Mouse (Mus musculus): ENCODE measurements around the gene Nrp2. TPM values are rescaled to one million over a fixed set of nuclear protein-coding genes. Genes with fewer than 3 reads are reported as not detected.

Gene Nrp2
- polyA plus RNA-seq, 1 experiment, result 7.7 TPM

- no peak overlapping the region for H3K4me3 ChIP-seq (ENCODE audit: insufficient read depth, low read length)
- H3K27ac ChIP-seq (ENCODE audit: insufficient read depth, low read length), result no peak overlapping the region
- H3K4me1 ChIP-seq (ENCODE audit: control insufficient read depth, insufficient read depth, low read length), result peaks cover 8% of the 10 kb centered on the region
- TF ChIP-seq POLR2A (IDR thresholded peaks at IDR 0.05; ENCODE audit: extremely low read depth, insufficient read depth, low read length), result no peak
- TF ChIP-seq CTCF (IDR thresholded peaks at IDR 0.05; ENCODE audit: extremely low read depth, insufficient read depth, low read length), result no peak
These were observed 51.2 kb downstream of the Nrp2 start for GRCm38 (mm10) chr1:62754066-62754835.

DNA sequence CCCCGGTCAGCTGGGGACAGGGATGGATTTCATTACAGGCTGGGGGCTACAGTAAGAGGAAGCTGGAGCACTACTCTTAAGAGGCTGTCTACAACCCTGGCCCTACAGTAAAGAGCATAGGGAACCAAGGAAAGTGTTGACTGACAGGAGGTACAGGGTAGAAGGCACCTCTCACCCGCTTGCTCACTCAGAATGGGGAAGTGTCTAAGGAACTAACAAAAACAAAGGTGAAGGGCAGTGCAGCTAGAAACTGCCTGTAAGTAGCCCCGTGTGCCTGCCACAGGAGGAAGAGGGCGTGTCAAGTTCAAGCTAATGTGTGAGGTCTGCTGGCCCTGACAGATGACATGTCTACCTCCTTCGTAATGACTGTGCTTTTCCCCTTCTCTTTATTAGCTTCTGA lies 57.0 kb downstream of the Nrp2 start:
- no peaks in the 10 kb centered on the region; the same call in 1 of the 2 replicates for H3K4me1 ChIP-seq (ENCODE audit: control insufficient read depth, insufficient read depth, low read length)
- no peak for TF ChIP-seq CTCF (IDR thresholded peaks at IDR 0.05; ENCODE audit: extremely low read depth, insufficient read depth, low read length)
- TF ChIP-seq POLR2A (IDR thresholded peaks at IDR 0.05; ENCODE audit: extremely low read depth, insufficient read depth, low read length), result no peak
- no peak overlapping the region for H3K27ac ChIP-seq (ENCODE audit: insufficient read depth, low read length)
- no peak overlapping the region for H3K4me3 ChIP-seq (ENCODE audit: insufficient read depth, low read length)

DNA sequence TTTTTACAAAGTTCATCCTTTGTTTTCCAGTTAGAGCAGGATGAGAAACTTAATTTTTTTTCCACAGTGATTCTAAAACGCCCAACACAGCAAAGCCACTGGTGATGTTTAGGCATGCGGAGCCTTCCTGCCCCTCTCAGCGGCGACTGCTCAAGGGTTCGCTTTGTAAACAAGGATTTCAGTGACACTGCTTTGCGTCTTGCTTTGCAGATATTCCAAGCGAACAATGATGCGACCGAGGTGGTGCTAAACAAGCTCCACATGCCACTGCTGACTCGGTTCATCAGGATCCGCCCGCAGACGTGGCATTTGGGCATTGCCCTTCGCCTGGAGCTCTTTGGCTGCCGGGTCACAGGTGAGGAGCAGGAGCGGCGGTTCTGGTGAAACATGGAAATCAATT lies 57.5 kb downstream of the Nrp2 start:
- H3K4me3 ChIP-seq (ENCODE audit: insufficient read depth, low read length), result no peak overlapping the region
- no peak overlapping the region for H3K27ac ChIP-seq (ENCODE audit: insufficient read depth, low read length)
- TF ChIP-seq CTCF (IDR thresholded peaks at IDR 0.05; ENCODE audit: extremely low read depth, insufficient read depth, low read length) (no peak), POLR2A (IDR thresholded peaks at IDR 0.05; ENCODE audit: extremely low read depth, insufficient read depth, low read length) (no peak)
- H3K4me1 ChIP-seq (ENCODE audit: control insufficient read depth, insufficient read depth, low read length), result no peaks in the 10 kb centered on the region; the same call in 1 of the 2 replicates

GRCm38 (mm10) chr1:62763779-62764178 lies 60.7 kb downstream of the Nrp2 start:
- H3K4me3 ChIP-seq (ENCODE audit: insufficient read depth, low read length), result no peak overlapping the region
- H3K4me1 ChIP-seq (ENCODE audit: control insufficient read depth, insufficient read depth, low read length), result no peaks in the 10 kb centered on the region
- no peak overlapping the region for H3K27ac ChIP-seq (ENCODE audit: insufficient read depth, low read length)
- TF ChIP-seq CTCF (IDR thresholded peaks at IDR 0.05; ENCODE audit: extremely low read depth, insufficient read depth, low read length) (no peak), POLR2A (IDR thresholded peaks at IDR 0.05; ENCODE audit: extremely low read depth, insufficient read depth, low read length) (no peak)

DNA sequence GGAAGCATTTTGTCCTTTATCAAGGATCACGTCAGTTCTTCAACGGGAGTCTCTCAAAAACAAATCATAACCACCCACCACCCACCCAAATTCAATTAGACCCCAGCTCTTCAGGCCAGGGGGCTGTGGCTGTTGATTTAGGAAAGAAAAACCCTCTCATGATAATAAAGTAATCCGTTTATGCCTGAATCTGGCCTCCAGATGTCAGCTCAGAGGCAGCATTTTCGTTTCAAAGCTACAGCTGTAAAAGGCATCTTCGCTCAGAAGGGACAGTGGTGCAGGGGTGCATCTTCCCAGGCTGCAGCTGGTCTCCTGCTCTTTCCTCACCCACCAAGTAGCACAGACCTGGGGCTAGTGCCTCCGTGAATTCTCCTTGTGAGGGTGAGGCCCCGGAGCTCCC lies 62.1 kb downstream of the Nrp2 start:
- H3K4me3 ChIP-seq (ENCODE audit: insufficient read depth, low read length), result no peak overlapping the region
- H3K27ac ChIP-seq (ENCODE audit: insufficient read depth, low read length), result no peak overlapping the region
- H3K4me1 ChIP-seq (ENCODE audit: control insufficient read depth, insufficient read depth, low read length), result no peaks in the 10 kb centered on the region
- TF ChIP-seq POLR2A (IDR thresholded peaks at IDR 0.05; ENCODE audit: extremely low read depth, insufficient read depth, low read length), result no peak
- TF ChIP-seq CTCF (IDR thresholded peaks at IDR 0.05; ENCODE audit: extremely low read depth, insufficient read depth, low read length), result no peak

DNA sequence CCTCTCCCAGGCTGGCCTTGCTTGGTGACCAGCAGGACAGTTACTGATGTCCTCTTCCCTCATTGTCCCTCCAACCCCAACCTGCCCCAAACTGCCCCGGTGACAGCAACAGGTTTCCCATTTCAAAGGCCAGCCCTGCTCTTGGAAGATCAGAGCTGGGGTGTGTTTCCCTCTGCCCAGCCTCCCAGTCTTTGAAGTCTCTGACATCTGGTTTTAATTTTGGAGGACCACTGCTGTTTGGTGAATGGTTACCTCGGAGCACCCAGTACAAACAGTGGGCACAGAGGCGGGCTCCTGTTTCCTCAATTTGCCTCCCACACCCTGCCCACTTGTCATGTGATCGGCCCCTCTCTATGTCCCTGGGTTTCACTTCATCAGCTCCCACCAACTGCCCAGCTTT lies 63.7 kb downstream of the Nrp2 start:
- H3K27ac ChIP-seq (ENCODE audit: insufficient read depth, low read length), result no peak overlapping the region
- TF ChIP-seq POLR2A (IDR thresholded peaks at IDR 0.05; ENCODE audit: extremely low read depth, insufficient read depth, low read length) (no peak), CTCF (IDR thresholded peaks at IDR 0.05; ENCODE audit: extremely low read depth, insufficient read depth, low read length) (no peak)
- no peak overlapping the region for H3K4me3 ChIP-seq (ENCODE audit: insufficient read depth, low read length)
- no peaks in the 10 kb centered on the region for H3K4me1 ChIP-seq (ENCODE audit: control insufficient read depth, insufficient read depth, low read length)

GRCm38 (mm10) chr1:62767611-62768010 lies 64.5 kb downstream of the Nrp2 start:
- no peak for TF ChIP-seq CTCF (IDR thresholded peaks at IDR 0.05; ENCODE audit: extremely low read depth, insufficient read depth, low read length)
- TF ChIP-seq POLR2A (IDR thresholded peaks at IDR 0.05; ENCODE audit: extremely low read depth, insufficient read depth, low read length), result no peak
- Histone ChIP-seq H3K4me3 (ENCODE audit: insufficient read depth, low read length) (no peak overlapping the region), H3K27ac (ENCODE audit: insufficient read depth, low read length) (no peak overlapping the region), H3K4me1 (ENCODE audit: control insufficient read depth, insufficient read depth, low read length) (no peaks in the 10 kb centered on the region)

DNA sequence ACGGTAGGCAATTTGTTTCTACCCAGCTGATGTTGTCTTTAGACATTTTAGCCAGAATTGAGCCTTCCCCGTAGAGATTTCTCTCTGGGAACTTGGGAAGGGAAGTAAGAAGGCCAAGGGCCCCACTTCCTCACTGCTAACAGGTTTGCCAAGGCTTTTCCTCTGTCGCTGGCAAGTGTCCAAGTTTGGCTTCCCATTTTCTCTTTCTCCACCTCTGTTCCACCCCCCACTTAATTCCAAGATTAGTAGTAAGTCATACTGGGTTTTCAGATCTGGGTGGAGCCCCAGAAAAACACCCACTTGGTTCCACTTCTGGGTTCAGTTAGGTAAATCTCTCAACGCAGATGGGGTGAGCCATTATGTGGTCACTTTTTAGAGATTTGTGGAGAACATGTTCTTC lies 67.5 kb downstream of the Nrp2 start:
- no peak for TF ChIP-seq POLR2A (IDR thresholded peaks at IDR 0.05; ENCODE audit: extremely low read depth, insufficient read depth, low read length)
- no peak for TF ChIP-seq CTCF (IDR thresholded peaks at IDR 0.05; ENCODE audit: extremely low read depth, insufficient read depth, low read length)
- peaks cover 7% of the 10 kb centered on the region; the same call in 1 of the 2 replicates for H3K4me1 ChIP-seq (ENCODE audit: control insufficient read depth, insufficient read depth, low read length)
- H3K27ac ChIP-seq (ENCODE audit: insufficient read depth, low read length), result no peak overlapping the region
- no peak overlapping the region for H3K4me3 ChIP-seq (ENCODE audit: insufficient read depth, low read length)

DNA sequence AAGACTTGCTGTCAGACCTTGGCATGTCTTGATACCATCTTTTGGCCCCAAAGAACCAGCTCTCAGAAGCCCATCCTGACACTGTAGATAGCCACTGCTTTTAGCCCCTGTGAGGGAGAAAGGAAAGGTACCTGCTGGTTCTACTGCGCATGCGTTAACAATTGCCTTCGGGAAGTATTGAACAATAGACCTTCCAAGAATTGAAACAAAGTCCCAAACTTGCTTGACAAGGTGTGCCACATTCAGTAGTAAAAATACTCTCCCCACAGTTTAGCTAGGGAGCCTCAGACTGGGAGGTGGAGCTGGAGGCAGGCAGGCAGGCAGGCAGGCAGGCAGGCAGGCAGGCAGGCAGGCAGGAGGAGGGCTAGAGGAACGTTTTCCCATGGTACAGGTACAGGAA lies 69.3 kb downstream of the Nrp2 start:
- Histone ChIP-seq H3K4me1 (ENCODE audit: control insufficient read depth, insufficient read depth, low read length) (peaks cover 7% of the 10 kb centered on the region; the same call in 1 of the 2 replicates), H3K4me3 (ENCODE audit: insufficient read depth, low read length) (no peak overlapping the region), H3K27ac (ENCODE audit: insufficient read depth, low read length) (no peak overlapping the region)
- TF ChIP-seq CTCF (IDR thresholded peaks at IDR 0.05; ENCODE audit: extremely low read depth, insufficient read depth, low read length), result no peak
- no peak for TF ChIP-seq POLR2A (IDR thresholded peaks at IDR 0.05; ENCODE audit: extremely low read depth, insufficient read depth, low read length)
